Mouse (Mus musculus): ENCODE data around the gene Ttc4.

DNA sequence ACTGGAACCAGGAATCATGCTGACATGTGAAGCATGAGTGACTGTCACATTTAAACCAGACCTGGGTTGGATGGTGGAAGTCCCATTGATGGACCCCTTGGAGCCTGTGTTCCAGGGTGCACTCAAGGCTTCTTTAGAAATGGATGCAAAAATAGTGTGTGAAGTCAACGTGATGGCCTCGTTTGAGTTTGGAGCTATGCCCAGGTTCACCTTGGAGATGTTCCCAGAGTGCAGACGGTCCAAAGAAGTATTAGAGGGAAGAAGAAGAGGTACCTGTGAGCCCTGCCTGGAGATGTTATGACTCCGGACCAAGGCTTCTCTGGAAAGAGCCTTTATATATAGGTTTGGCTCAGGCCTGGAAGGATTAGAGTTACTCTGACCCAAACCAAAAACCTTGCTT, 41.9 kb upstream of the Ttc4 start:
- TF ChIP-seq POLR2A (IDR thresholded peaks at IDR 0.05; ENCODE audit: borderline replicate concordance, low read depth, low read length) (no peak), CTCF (IDR thresholded peaks at IDR 0.05; ENCODE audit: low read depth, low read length) (no peak)

Measured in bone marrow macrophage, adult 2 months (primary cell).